Mouse (Mus musculus) inflammation-experienced regulatory T-cells, adult 6 months (primary cell): ENCODE results near the gene 1700012B07Rik. TPM values are rescaled to one million over a fixed set of nuclear protein-coding genes. Genes with fewer than 3 reads are reported as not detected.

Experiments used
- ATAC-seq: one replicate; pipeline ENCODE4 v1.8.0; 2017
- polyA plus RNA-seq, 3 experiments: library from polyadenylated mRNA; unstranded; fragments of 100-300 nt; shearing (Covaris generic); gene quantifications; one replicate each; pipeline ENCODE4 v1.2.1; 2017

Gene 1700012B07Rik
- polyA plus RNA-seq, 3 experiments from 2014 or later: 0.60 to 8.1 (median 1.2) TPM

DNA sequence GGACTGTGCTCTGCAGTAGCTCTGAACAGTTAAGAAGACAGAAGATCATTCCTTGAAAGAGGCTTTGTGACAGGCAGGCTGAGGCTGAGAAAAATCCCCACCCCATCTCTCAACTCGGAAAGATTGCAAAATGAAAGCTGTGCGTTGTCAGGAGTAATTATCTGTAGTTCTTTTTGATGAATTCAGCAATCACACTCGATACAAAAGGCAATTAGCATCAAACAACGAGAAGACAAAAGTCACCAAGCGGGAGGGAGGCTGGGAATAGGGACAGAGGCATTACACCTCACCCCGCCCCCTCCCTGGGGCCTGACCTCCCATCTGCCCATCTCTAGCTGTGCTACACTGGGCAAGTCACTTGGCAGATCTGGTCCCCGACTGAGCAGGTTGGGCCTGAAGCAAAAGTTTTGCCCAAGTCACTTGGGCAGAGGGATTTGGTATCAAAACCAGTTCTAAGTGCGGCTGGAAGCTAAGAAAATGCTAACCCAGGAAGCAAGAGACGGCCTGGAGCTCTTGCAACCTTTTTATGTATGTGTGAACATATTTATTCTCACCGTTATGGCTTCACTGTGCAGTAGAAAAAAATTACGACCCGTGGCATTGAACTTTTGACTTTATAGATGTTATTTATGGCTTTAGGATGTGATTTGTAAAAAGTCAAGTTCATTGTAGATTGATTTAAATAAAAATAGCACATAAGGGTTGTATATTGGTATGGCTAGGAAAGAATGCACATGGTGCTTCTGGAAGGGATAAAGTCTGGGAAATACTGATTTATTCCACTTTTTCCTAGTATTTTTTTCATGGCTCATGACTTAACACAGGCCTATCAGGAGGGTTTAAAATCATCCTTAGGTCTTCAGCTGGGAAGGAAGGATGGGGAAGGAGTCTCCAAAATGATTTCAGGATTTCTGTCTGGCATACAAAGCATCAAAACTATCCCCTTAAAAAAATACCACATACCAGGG, 75.9 kb downstream of the 1700012B07Rik start:
- no peak for ATAC-seq

DNA sequence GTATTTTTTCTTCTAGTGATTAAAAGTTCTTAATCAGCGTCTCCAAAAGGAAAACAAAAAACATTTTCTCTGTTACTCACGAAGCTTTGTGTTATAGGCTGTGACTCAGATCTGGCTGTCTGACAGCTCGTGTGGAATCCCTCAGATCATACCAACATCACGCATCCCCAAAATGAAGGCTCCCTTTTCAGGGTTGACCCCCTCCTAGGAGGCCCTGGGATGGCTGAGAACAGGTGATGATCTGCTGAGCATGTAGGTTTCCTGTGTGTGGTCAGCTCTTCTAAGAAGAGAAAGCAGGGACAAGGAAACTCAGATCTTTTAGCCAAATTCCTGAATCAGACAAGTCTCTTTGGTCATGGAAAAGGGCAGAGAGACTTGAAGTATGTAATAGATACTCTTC, 82.6 kb downstream of the 1700012B07Rik start:
- ATAC-seq: no peak

DNA sequence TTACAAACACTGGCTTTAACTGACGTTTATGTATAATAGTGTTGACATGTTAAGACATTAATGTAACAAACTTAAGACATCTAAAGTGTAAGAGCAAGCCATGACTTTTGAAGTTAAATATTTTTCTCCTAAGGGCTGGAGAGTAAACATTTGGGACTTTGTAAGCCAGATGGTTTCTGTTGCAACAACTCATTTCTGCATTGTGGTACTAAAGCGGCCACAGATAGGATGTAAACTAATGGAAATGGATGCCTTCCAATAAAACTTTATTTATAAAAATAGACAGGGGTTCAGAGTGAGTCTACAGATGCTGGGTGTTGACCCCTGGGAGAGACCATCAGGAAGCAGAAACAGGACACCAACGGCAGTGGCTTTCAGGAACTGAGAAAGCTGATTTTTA, 89.9 kb downstream of the 1700012B07Rik start:
- no peak for ATAC-seq

Other genes with a start within 250 kb of the 1700012B07Rik start
- gene Wipi1, start 216.1 kb downstream of the 1700012B07Rik start, polyA plus RNA-seq: under 1 TPM; 0.16 to 0.34 (median 0.16) TPM
- gene Prkar1a, start 178.6 kb downstream of the 1700012B07Rik start, polyA plus RNA-seq: 100 to 1,000 TPM; 403 to 748 (median 453) TPM
- 1 to 10 TPM; 1.6 to 3.8 (median 3.6) TPM for gene Fam20a, start 105.8 kb downstream of the 1700012B07Rik start, polyA plus RNA-seq
- not detected for gene Abca8b, start 167.8 kb upstream of the 1700012B07Rik start, polyA plus RNA-seq